Mouse (Mus musculus) forebrain, embryonic 12.5 days (tissue): ENCODE data around the gene Map1lc3a. TPM values are rescaled to one million over a fixed set of nuclear protein-coding genes. Genes with fewer than 3 reads are reported as not detected.

Experiments
- ATAC-seq: fragments of 200-750 bp; cut with Nextera tagmentation; 2 replicates; pipeline ENCODE4 v1.8.0; 2017; ENCODE audit warnings: moderate TSS enrichment; ENCODE audit not compliant: low FRiP score
- H3K27ac ChIP-seq: fragments of 300-500 bp; sonication (generic); 2 replicates; pipeline ENCODE4 v1.5.1; 2016; ENCODE audit warnings: mild to moderate bottlenecking
- H3K27me3 ChIP-seq: fragments of 300-500 bp; sonication (generic); 2 replicates; pipeline ENCODE4 v1.6.1; 2016; ENCODE audit warnings: mild to moderate bottlenecking
- H3K36me3 ChIP-seq: fragments of 300-500 bp; sonication (generic); replicated peaks from 2 replicates; pipeline ENCODE4 v1.6.1; 2016; ENCODE audit warnings: mild to moderate bottlenecking
- H3K4me1 ChIP-seq: fragments of 300-500 bp; sonication (generic); 2 replicates; pipeline ENCODE4 v1.6.1; 2016
- H3K4me2 ChIP-seq: fragments of 300-500 bp; sonication (generic); 2 replicates; pipeline ENCODE4 v1.6.1; 2016; ENCODE audit warnings: mild to moderate bottlenecking, moderate library complexity
- H3K4me3 ChIP-seq: fragments of 300-500 bp; sonication (generic); replicated peaks from 2 replicates; pipeline ENCODE4 v1.5.1; 2016; ENCODE audit warnings: mild to moderate bottlenecking
- H3K9ac ChIP-seq: fragments of 300-500 bp; sonication (generic); 2 replicates; pipeline ENCODE4 v1.6.1; 2016; ENCODE audit warnings: mild to moderate bottlenecking
- H3K9me3 ChIP-seq: fragments of 300-500 bp; sonication (generic); 2 replicates; pipeline ENCODE4 v1.6.1; 2016
- WGBS: fragments of 180-500 bp; shearing (Covaris S2); methylation state at CpG from one replicate; pipeline ENCODE4 v1.1.7; 2016; 5-methylcytosine and 5-hydroxymethylcytosine counted together
- polyA plus RNA-seq: library from polyadenylated mRNA; unstranded; fragments of >200 nt; fragmentation: Nextera tagmentation; extraction: Ambion mirVana; gene quantifications from 2 replicates; pipeline ENCODE4 v1.2.1, GENCODE M21; 2016

The Map1lc3a gene
- polyA plus RNA-seq, 1 experiment from 2014 or later: 158 TPM

DNA sequence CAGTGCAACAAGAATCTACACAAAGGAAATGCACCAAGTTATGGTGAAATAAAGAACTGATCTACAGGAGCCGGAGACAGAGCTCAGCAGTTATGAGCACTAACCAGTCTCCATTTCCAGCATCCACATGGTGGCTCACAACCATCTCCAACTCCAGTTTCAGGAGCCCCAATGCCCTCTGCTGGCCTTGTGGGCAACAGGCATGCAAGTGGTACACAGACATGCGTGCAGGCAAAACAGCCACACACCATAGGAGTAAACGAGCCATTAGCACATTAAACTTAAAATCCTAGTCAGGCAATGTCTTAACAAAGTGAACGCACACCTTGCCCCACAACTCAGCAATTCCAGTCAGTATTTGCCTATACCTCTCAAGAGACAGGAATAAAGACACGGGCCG is 4.1 kb upstream of the Map1lc3a start:
- Histone ChIP-seq H3K9me3 (no peaks in the 10 kb centered on the region), H3K4me1 (peaks cover 2% of the 10 kb centered on the region), H3K36me3 (no peaks in the 10 kb centered on the region), H3K4me3 (no peak overlapping the region), H3K27me3 (no peaks in the 10 kb centered on the region), H3K27ac (no peak overlapping the region), H3K4me2 (no peak overlapping the region), H3K9ac (no peak overlapping the region)
- ATAC-seq: no peak
- 79% methylated on average over 6 of the region's 6 CpGs for WGBS

DNA sequence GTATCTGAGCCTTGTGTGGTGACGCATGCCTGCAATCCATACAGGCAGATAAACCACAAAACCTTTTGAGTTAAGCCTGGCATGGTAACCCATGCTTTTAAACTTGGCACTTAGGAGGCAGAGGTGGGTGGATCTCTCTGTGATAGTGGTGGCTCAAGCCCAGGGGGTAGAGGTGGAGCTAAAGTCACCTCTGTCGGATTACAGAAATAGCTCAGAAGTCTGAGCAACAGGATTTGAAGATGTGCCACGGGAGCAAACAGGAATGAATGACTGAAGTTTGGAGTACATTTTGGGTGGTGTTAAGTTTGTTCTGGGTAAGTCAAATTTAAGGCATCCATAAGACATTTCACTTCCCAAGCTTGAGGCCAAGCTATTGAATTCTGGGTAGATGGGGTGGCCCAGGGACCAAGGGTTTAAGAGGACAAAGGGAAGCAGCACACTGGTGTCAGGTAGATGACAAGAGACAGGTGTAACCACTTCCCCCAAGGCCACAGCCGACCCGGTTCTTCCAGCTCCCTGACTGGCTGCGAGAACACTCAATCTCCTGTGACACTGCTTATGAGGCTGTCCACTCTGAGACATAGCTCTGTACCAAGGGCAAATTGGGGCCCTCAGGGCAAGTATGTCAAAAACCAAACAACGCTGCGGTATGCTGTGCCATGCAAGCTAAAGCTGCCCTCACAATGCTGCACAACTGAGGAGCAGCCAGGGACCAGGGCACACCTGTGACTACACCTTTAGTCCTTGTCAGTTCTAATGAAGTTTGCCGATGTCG is 3.5 kb upstream of the Map1lc3a start:
- H3K36me3 ChIP-seq: 0 out of 2 replicates have a peak, but pooled peaks cover under 1% of the 10 kb centered on the region
- no peak overlapping the region for H3K9ac ChIP-seq
- peaks cover 8% of the 10 kb centered on the region for H3K4me1 ChIP-seq
- no peak overlapping the region for H3K27ac ChIP-seq
- 77% methylated on average over 10 of the region's 10 CpGs for WGBS
- H3K4me3 ChIP-seq: no peak overlapping the region
- no peaks in the 10 kb centered on the region for H3K9me3 ChIP-seq
- ATAC-seq: no peak
- no peaks in the 10 kb centered on the region for H3K27me3 ChIP-seq
- H3K4me2 ChIP-seq: no peak overlapping the region

GRCm38 (mm10) chr2:155273603-155274002 is 2.5 kb upstream of the Map1lc3a start:
- Histone ChIP-seq H3K9ac (no peak overlapping the region), H3K4me2 (no peak overlapping the region), H3K27ac (no peak overlapping the region), H3K4me3 (no peak overlapping the region), H3K36me3 (peaks cover 9% of the 10 kb centered on the region; the same call in 1 of the 2 replicates), H3K27me3 (no peaks in the 10 kb centered on the region), H3K9me3 (no peaks in the 10 kb centered on the region), H3K4me1 (peaks cover 11% of the 10 kb centered on the region)
- no peak for ATAC-seq
- WGBS: 91% methylated on average over 8 of the region's 8 CpGs

DNA sequence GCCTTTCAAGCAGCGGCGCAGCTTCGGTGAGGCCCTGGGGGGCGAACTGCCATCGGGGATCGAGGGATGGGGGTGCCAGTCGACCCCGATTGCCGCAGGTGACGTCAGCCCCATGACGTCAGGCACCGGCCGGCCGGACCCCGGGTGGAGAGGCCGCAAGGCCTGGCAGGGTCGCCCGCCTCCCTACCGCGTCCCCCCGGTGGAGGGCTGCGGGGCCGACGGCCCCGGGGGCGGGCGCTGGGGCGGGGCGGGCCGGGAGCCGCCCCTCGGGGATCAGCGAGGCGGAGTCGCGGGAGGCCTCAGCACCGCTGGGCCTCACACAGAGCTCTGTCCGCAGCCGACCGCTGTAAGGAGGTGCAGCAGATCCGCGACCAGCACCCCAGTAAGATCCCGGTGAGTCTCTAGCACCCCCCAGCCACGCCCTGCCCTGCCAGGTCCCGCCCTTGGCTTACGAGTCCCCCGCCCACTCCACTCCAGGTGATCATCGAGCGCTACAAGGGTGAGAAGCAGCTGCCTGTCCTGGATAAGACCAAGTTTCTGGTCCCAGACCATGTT is 601 bp downstream of the Map1lc3a start:
- Histone ChIP-seq H3K27ac (peak overlapping the region; percentile 74), H3K36me3 (peaks cover 21% of the 10 kb centered on the region), H3K9ac (peak overlapping the region; percentile 81), H3K9me3 (no peaks in the 10 kb centered on the region), H3K4me2 (peak overlapping the region; percentile 73), H3K4me3 (peak overlapping the region; percentile 77), H3K4me1 (peaks cover 11% of the 10 kb centered on the region), H3K27me3 (no peaks in the 10 kb centered on the region)
- peak; percentile 82 for ATAC-seq
- 2% methylated on average over 49 of the region's 49 CpGs for WGBS

GRCm38 (mm10) chr2:155277721-155278120 is 1.6 kb downstream of the Map1lc3a start:
- 86% methylated on average over 2 of the region's 2 CpGs for WGBS
- Histone ChIP-seq H3K27ac (no peak overlapping the region), H3K4me3 (peak overlapping the region; percentile 77; the same call in 1 of the 2 replicates), H3K4me1 (peaks cover 11% of the 10 kb centered on the region), H3K36me3 (peaks cover 21% of the 10 kb centered on the region), H3K9me3 (no peaks in the 10 kb centered on the region), H3K4me2 (peak overlapping the region; percentile 73), H3K9ac (no peak overlapping the region; the same call in 1 of the 2 replicates), H3K27me3 (no peaks in the 10 kb centered on the region)
- no peak for ATAC-seq

DNA sequence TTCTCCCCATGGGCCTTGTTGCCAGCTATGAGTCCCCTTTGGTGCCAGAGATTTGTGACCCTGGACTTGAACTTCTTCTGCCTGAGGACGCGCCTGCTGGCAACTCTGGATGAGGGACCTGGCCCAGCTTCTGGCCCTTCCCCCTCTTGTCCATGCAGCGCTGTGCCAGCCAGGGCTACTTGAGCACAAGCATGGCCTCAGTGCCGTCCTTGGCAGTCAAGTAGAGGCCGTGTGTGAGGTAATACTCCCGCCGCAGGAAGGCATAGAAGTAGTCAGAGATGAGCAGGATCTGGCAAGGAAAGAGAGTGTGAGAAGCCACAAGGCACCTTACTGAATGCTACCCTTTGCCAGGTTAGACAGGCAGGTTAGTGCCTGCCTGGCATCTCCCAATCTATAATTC is 2.3 kb downstream of the Map1lc3a start:
- H3K4me3 ChIP-seq: no peak overlapping the region
- H3K36me3 ChIP-seq: peaks cover 26% of the 10 kb centered on the region
- peaks cover 11% of the 10 kb centered on the region for H3K4me1 ChIP-seq
- no peaks in the 10 kb centered on the region for H3K27me3 ChIP-seq
- no peak overlapping the region for H3K4me2 ChIP-seq
- H3K27ac ChIP-seq: no peak overlapping the region
- no peaks in the 10 kb centered on the region for H3K9me3 ChIP-seq
- no peak overlapping the region for H3K9ac ChIP-seq
- ATAC-seq: no peak
- 93% methylated on average over 7 of the region's 7 CpGs for WGBS

GRCm38 (mm10) chr2:155279163-155279562 is 3.1 kb downstream of the Map1lc3a start:
- H3K4me1 ChIP-seq: peaks cover 11% of the 10 kb centered on the region
- no peak overlapping the region for H3K27ac ChIP-seq
- H3K9ac ChIP-seq: no peak overlapping the region
- no peaks in the 10 kb centered on the region for H3K9me3 ChIP-seq
- H3K4me3 ChIP-seq: no peak overlapping the region
- peaks cover 33% of the 10 kb centered on the region for H3K36me3 ChIP-seq
- no peaks in the 10 kb centered on the region for H3K27me3 ChIP-seq
- H3K4me2 ChIP-seq: no peak overlapping the region
- WGBS: 91% methylated on average over 4 of the region's 4 CpGs
- ATAC-seq: no peak

- Histone ChIP-seq H3K4me3 (no peak overlapping the region), H3K27ac (no peak overlapping the region), H3K4me1 (peaks cover 11% of the 10 kb centered on the region), H3K9ac (no peak overlapping the region), H3K4me2 (no peak overlapping the region), H3K27me3 (no peaks in the 10 kb centered on the region), H3K36me3 (peaks cover 40% of the 10 kb centered on the region), H3K9me3 (no peaks in the 10 kb centered on the region)
- WGBS: 79% methylated on average over 2 of the region's 2 CpGs
- no peak for ATAC-seq
Observed at GRCm38 (mm10) chr2:155280116-155280515, 4.0 kb downstream of the Map1lc3a start.

- no peak overlapping the region for H3K9ac ChIP-seq
- 91% methylated on average over 4 of the region's 4 CpGs for WGBS
- no peaks in the 10 kb centered on the region for H3K4me1 ChIP-seq
- no peak overlapping the region for H3K4me2 ChIP-seq
- no peak overlapping the region for H3K27ac ChIP-seq
- H3K27me3 ChIP-seq: no peaks in the 10 kb centered on the region
- peaks cover 37% of the 10 kb centered on the region; the same call in 1 of the 2 replicates for H3K36me3 ChIP-seq
- no peaks in the 10 kb centered on the region for H3K9me3 ChIP-seq
- no peak for ATAC-seq
- H3K4me3 ChIP-seq: no peak overlapping the region
Observed at GRCm38 (mm10) chr2:155283793-155284192, 7.7 kb downstream of the Map1lc3a start.

DNA sequence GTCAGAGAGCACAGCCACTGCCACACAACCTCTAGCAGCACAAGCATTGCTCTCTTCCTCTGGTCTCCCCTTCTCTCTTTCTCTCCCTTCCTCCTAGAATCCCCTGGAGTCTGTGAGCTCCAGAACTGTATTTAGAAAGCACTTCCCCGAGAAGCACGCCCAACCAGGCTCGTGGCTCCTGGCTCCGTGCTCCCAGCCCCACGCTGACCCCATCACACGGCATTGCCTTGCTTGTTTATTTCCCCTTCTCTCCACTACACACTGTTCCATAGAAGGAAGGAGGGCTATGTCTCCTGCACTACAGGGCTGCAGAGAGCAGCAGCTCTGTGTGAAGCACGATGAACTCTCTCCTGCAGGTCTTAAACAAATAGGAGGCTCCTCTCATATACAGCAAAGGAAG is 8.6 kb downstream of the Map1lc3a start:
- no peak overlapping the region for H3K4me3 ChIP-seq
- H3K36me3 ChIP-seq: peaks cover 28% of the 10 kb centered on the region
- no peak overlapping the region for H3K4me2 ChIP-seq
- H3K9ac ChIP-seq: no peak overlapping the region
- no peak overlapping the region for H3K27ac ChIP-seq
- WGBS: 94% methylated on average over 7 of the region's 7 CpGs
- no peaks in the 10 kb centered on the region for H3K27me3 ChIP-seq
- no peaks in the 10 kb centered on the region for H3K4me1 ChIP-seq
- no peak for ATAC-seq
- H3K9me3 ChIP-seq: no peaks in the 10 kb centered on the region

DNA sequence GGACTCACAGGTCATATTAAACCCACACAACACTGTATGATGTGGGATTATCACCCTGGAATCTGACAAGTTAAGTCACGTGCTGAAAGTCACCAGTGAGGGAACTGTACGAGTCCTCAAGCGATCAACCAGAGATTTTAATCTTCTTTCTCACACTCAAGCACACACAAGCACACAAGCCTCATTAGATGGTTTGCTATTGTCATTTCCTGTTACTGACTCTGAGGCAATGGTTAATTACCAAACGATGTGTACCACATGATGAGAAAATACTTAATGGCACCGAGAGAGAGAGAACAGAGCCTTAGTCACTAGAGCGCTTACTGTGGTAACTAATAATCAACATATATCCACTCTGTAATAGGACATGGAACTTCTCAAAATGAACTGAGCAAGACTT is 9.6 kb downstream of the Map1lc3a start:
- Histone ChIP-seq H3K4me2 (no peak overlapping the region), H3K36me3 (peaks cover 35% of the 10 kb centered on the region), H3K27ac (no peak overlapping the region), H3K27me3 (no peaks in the 10 kb centered on the region), H3K9me3 (no peaks in the 10 kb centered on the region), H3K4me1 (no peaks in the 10 kb centered on the region), H3K4me3 (no peak overlapping the region), H3K9ac (no peak overlapping the region)
- WGBS: 82% methylated on average over 6 of the region's 6 CpGs
- ATAC-seq: no peak

- Histone ChIP-seq H3K4me3 (no peak overlapping the region), H3K36me3 (peaks cover 53% of the 10 kb centered on the region), H3K9ac (no peak overlapping the region), H3K4me1 (no peaks in the 10 kb centered on the region), H3K27me3 (no peaks in the 10 kb centered on the region), H3K9me3 (no peaks in the 10 kb centered on the region), H3K4me2 (no peak overlapping the region), H3K27ac (no peak overlapping the region)
- WGBS: 93% methylated on average over 4 of the region's 4 CpGs
- ATAC-seq: no peak
Observed at GRCm38 (mm10) chr2:155287456-155288250, 11.6 kb downstream of the Map1lc3a start.
